Mouse (Mus musculus) fibroblast of lung, adult 2 months (primary cell): ENCODE data around the gene Tnfrsf9.
"Not testable (repeated sequence)": the region's sequence is repeated elsewhere in the genome, so short reads cannot be mapped to it uniquely, and the experiment has no call there.

Experiments used
- DNase-seq: peaks from one replicate; pipeline ENCODE4 v3.0.0-alpha.2; 2011; ENCODE audit warnings: low read depth

The Tnfrsf9 gene

GRCm38 (mm10) chr4:150894718-150895501 lies 19.5 kb upstream of the Tnfrsf9 start:
- DNase-seq: no peak

- DNase-seq: no peak
Observed at GRCm38 (mm10) chr4:150896896-150897624, 17.3 kb upstream of the Tnfrsf9 start.

GRCm38 (mm10) chr4:150898716-150899365 lies 15.5 kb upstream of the Tnfrsf9 start:
- DNase-seq: no peak

GRCm38 (mm10) chr4:150900486-150900885 lies 13.9 kb upstream of the Tnfrsf9 start:
- no peak for DNase-seq

GRCm38 (mm10) chr4:150901651-150902050 lies 12.7 kb upstream of the Tnfrsf9 start:
- no peak for DNase-seq

- DNase-seq: no peak
Observed at GRCm38 (mm10) chr4:150902062-150902461, 12.3 kb upstream of the Tnfrsf9 start.

GRCm38 (mm10) chr4:150903091-150903742 lies 11.1 kb upstream of the Tnfrsf9 start:
- no peak for DNase-seq

GRCm38 (mm10) chr4:150907099-150907498 lies 7.3 kb upstream of the Tnfrsf9 start:
- no peak for DNase-seq

- DNase-seq: not testable (repeated sequence)
Observed at GRCm38 (mm10) chr4:150908512-150908911, 5.8 kb upstream of the Tnfrsf9 start.

- peak; percentile 96 for DNase-seq
Observed at GRCm38 (mm10) chr4:150909451-150910156, 4.8 kb upstream of the Tnfrsf9 start.

GRCm38 (mm10) chr4:150910164-150910951 lies 4.0 kb upstream of the Tnfrsf9 start:
- no peak for DNase-seq

GRCm38 (mm10) chr4:150913743-150914142 lies 619 bp upstream of the Tnfrsf9 start:
- DNase-seq: no peak

- DNase-seq: no peak
Observed at GRCm38 (mm10) chr4:150915181-150915906, 982 bp downstream of the Tnfrsf9 start.

GRCm38 (mm10) chr4:150917336-150918027 lies 3.1 kb downstream of the Tnfrsf9 start:
- no peak for DNase-seq

GRCm38 (mm10) chr4:150921206-150921605 lies 6.8 kb downstream of the Tnfrsf9 start:
- DNase-seq: no peak

- DNase-seq: no peak
Observed at GRCm38 (mm10) chr4:150924308-150924707, 9.9 kb downstream of the Tnfrsf9 start.

GRCm38 (mm10) chr4:150924936-150925335 lies 10.6 kb downstream of the Tnfrsf9 start:
- DNase-seq: no peak

GRCm38 (mm10) chr4:150925923-150926322 lies 11.6 kb downstream of the Tnfrsf9 start:
- DNase-seq: no peak

- no peak for DNase-seq
Observed at GRCm38 (mm10) chr4:150926924-150927705, 12.8 kb downstream of the Tnfrsf9 start.
